Mouse (Mus musculus): Measurements from ENCODE around the gene Zfp639.
A peak's percentile ranks its signal among the peaks of the same experiment; 100 is the strongest.

Zfp639 gene

DNA sequence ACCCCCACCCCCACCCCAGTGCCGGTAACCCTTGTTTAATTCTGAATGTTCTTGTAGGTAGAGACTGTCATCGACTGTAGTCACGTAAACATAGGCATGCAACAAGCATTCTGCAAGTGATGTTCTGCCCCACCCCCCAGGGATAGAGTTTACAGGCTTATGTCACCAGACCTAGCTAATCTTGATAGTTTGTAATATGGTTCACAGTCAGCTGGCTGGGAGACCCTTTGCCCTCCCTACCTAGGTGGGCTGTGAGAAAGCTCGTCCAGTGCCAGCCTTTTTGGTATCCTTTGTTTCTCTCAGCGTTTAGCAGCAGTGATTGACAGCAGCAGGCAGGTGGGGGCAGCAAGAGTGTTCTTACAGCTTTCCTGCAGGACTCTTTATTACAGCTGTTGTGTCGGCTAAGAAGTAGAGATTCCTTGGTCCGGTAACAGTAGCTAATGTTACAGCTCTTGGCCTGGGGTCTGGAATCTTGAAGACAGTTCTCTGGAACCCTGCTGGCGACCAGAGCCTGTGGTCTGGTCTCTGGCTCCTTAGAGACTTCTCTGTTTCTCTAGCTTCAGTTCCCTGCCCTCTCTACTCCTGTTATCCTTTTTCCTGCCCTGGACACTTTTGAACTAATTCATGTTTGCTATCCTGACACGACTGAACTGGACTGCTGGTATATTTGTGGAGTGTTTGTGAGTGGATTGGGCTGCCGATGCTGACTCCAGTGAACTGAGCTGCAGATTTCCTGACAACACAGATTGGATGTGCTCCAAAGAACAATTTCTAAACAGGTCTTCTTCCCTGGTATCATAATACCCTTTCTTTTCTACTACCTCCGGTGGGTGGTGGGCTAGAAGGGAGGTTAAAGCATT lies 3.5 kb upstream of the Zfp639 start:
- no peak for DNase-seq

DNA sequence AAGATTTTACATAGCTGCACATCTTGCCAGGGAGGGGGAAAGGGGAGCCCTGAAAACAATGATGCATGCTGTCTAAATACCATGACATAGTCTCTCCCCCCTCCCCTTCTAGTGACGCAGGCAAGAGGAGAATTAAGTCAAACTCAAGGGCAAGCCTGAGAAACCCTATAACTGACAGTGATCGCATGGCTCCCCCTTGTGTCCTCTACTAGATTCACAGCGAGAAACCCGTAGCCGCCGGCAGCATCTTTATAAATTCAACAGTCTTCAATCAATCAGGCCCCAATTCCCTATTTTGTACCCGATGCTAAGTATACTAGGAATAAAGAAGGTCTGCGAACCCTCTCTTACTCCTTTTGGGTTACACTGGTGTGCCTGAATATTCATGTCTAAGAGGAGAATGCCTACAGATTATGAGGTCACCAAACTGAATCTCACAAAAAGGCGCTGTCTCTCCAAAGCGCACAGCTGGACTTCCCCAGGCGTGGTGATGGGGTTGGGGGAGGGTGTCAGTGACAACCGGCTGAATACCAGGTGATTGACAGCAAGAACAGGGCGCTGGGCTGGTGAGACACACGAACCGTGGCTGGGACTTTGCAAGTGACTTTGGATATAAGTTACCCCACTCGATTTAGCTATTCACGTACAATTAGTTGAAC lies 1.3 kb upstream of the Zfp639 start:
- peak; percentile 66 for DNase-seq

DNA sequence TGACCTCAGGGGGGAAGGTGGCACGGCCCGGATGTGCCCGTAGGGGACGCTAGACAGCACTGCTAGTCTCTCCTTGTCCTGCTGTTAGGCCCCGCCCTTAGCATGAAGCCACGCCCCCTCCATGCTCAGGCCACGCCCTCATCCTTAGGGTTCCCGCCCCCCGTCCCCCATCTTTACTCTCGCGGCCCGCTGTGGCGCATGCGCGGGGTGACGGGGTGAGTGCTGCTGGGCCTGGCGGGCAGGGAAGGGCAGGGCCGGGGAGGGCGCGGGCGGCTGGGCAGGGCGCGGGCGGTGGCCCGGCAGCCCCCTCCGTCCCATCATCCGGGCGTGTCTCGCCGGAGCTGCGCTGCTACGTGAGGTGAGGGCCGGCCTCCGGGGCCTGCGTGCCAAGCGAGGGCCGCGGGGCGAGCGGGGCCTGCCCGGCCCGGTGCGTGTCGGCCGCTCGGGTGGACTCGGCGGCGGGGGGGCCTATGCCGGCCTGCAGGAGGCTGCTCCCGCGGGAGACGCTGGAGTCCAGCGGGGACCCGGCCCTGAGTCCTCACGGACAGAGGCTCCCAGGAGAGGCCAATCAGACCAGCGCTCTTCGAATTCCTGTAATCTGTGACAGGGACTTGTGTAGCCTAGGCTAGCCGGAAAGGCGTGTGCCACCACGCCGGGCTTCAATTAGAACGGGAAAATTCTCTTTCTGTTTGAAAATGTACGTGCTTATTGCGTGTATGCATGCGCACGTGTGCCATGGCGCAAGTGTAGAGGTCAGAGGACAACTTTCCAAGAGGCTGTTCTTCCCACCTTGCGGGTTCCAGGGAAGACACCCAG lies 524 bp downstream of the Zfp639 start:
- DNase-seq = peak; percentile 93

DNA sequence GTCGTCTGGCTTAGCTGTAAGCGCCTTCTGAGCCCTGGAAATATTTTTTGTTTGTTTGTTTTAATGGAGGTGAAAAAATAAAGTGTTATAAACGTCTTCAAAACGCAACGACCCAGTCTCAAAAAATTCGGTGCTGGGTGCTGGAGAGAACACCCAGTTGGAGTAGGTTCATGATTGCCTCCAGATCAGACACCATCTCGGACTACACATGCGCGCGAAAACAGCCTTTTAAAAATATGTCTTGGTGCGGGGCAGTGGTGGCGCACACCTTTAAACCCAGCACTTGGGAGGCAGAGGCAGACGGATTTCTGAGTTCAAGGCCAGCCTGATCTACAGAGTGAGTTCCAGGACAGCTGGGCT lies 1.1 kb downstream of the Zfp639 start:
- no peak for DNase-seq

DNA sequence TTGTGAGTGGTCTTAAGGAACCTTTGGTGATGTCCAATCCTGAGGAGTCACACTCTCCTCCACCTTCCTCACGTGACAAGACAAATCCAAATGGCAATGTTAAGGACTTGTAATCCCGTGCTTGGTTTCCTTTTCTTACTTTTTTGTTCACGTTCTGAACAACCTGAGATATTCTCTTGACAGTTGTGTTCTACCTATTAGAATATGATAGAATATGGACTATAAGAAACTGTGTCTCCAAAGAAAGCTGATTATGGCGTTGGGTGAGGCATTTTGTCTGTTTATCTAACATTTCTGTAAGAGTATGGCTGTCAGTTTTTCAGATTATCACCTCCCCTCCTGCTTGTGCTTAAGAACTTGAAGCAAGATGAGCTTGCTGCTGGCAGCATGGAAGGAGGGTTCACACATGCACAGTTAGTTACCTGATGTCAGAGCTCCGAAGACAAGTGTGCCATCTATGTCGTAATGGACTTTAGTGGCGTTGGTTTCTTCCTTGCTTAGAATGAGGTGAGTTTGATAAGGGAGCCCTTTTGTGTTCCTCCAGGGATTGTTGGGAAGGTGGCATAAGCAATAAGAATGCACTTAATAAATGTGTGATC lies 2.7 kb downstream of the Zfp639 start:
- DNase-seq = no peak

DNA sequence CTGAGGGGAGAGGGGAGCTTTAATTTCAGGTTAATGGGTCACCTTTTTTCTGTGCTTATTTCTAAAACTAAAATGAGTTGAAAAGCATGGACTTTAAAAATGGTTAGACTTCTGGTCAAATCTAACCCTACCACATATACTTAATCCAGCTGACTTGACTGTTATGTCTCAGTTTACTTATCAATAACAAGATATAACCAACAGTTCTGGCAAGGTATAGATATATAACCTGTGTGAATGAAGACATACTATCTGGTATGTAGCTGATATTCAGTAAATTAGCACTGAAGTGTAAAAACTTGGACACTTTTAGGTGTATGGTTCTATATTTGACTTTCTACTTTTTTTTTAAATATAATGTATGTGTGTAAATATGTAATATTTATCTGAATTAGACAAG lies 3.5 kb downstream of the Zfp639 start:
- no peak for DNase-seq

DNA sequence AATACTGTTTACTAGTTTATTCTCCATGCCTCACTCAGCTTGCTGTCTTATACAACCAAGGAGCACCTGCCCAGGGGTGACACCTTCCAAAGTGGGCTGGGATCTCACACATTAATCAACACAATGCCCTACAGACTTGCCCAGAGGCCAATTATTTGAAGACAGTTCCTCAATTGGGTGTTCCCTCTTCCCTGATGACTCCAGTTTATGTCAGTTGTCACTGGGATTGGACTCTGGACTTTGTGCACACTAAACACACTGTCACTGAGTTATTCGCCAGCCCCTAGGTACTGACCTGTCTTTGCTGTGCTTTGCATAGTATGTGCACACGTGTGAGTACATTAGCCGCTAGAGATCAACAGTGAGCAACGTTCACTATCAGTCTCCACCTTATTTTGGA lies 17.1 kb downstream of the Zfp639 start:
- DNase-seq = no peak

DNA sequence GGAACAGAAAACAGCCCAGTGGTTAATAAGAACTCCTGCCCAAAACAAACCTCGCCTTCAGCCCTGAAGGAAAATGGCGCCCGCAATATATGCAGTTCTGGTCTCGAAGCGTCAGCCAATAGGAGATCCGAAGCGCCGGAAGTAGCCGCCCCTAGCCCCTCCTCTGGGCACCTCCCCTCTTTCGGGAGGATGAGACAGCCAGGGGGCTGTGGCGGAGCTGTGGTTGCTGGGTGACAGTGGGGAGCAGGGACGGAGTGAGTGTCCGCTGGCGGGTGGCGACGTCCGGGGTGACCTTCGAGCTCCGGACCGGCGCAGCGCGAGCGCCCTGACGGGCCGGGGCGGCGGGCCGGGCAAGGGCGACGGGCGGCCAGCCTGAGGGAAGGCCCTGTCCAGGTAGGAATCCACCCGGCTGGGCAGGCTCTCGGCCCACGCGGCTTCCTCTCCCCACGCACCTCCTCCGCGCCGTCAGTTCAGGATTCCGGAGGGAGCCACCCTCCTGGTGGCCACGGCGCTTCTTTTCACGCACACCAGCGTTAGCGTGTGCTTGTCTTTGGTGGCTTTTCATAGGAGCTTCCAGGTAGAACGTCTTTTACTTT lies 19.3 kb downstream of the Zfp639 start, which contains the start of gene Mfn1:
Gene Mfn1, plus strand, starts transcription at position 163 of the 596 bp plus-strand sequence.
- peak; percentile 95 for DNase-seq

DNA sequence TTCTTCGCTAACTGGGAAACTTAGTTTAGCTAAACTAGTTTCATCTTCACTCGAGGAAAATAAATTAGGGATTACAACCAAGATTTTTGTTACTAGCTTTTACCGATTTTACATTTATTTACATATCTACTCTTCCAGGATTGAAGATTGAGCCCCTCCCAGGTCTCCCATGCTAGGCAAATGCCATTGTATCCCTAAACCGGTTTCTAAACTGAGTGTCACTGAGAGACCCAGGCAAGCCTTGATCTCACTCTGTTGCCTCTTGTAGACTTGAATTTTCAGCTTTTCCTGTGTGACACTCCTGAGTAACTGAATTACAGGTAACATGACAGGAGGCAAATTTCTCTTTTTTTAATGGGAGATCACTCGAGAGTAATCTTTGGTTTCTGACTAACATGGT lies 20.0 kb downstream of the Zfp639 start:
- DNase-seq = no peak

DNA sequence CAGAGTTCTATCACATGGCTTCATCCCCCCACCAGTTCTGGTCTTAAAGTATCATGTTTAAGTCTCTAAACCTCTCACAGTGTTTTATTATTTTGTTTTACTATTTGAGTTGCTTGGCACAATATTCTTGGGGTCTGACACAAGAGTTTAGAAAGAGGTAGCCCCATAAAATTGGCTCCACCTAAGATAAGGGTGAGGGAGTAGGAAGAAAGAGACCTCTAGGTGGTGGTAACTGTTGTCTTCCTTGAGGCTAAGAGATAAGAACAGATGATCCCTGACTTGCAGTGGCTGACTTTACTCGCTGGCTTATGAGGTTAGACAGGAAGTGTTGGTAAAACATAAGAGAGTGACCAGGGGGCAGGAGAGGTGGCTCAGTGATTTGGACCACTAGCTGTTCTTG lies 25.6 kb downstream of the Zfp639 start:
- no peak for DNase-seq

DNA sequence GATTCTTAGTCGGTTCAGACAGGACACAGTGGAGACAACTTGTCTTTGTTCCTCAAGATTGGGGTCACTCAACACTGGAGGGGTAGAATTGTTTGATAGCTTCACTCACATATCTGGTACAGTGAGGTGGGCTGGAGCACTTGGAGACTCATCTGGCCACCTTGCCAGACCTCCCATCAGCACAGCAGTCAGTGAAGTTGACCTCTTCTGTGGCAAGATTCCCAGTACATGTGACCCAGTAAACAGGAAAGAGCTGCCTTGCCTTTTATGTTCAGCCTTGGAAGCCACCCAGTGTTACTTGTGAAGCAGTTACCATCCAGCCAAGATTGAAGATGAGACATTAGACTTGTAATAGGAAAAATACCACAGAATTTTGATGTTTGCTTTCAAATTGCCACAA lies 27.5 kb downstream of the Zfp639 start:
- peak; percentile 63 for DNase-seq

DNA sequence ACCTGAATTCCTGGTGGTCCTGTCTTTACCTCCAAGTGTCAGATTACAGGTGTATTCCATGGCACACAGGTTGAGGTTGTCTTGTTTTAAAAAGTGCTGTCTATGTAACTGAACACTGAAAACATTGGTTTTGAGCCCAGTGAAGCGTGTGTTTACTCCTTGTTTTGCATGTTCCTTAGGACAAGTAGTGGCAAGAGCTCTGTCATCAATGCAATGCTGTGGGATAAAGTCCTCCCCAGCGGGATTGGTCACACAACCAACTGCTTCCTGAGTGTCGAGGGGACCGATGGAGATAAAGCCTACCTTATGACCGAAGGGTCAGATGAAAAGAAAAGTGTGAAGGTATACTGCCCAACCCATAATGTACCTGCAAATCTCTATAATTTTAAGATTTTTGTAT lies 28.0 kb downstream of the Zfp639 start:
- DNase-seq = no peak

DNA sequence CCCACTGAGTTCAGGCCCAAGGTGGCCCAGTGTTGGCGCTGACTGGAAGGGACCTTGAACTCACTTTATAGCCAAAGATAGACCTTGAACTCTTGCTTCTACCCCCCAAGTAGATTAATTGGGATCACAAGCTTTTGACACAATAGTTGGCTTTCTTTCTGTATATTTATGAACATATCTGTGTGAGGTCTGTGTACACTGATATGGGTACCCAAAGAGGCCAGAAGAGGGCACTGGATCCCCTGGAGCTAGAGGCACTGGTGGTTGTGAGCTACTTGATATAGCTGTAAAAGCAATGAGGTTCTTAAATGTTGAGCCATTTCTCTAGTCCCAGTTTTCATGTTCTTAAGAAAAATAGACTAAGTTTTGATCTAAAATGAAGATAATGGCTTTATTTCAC lies 43.0 kb downstream of the Zfp639 start:
- no peak for DNase-seq

DNA sequence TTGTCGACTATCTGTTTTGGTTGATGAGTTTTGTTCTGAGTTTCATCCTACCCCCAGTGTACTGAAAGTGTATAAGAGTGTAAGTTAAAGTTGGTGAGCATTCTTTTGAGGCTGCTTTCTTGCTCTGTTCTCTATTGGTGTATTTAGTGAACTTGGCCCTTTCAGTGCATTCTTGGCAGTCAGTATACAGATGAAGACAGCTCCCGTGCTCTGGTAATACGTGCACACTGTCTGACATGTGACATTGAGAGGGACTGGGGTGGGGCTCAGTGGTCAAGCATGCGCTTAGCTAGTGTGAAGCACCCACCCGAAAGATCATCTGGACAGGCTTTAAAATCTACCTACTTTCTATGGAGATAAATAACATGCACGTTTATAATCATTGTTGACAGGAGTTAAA lies 53.3 kb downstream of the Zfp639 start:
- no peak for DNase-seq
